Mouse (Mus musculus) CH12.LX (cell line): ENCODE measurements around the gene Nub1. TPM values are rescaled to one million over a fixed set of nuclear protein-coding genes. Genes with fewer than 3 reads are reported as not detected.

Experiments
- DNase-seq: peaks from one replicate; pipeline ENCODE4 v3.0.0-alpha.2; 2013; ENCODE audit errors: extremely low read depth
- H3K27ac ChIP-seq: 2 replicates; pipeline ENCODE4 v1.5.1; 2012; ENCODE audit warnings: low read depth, mild to moderate bottlenecking, control low read depth, moderate library complexity; ENCODE audit not compliant: insufficient read depth
- H3K27me3 ChIP-seq: replicated peaks from 2 replicates; pipeline ENCODE3; 2012; ENCODE audit warnings: inconsistent platforms
- H3K36me3 ChIP-seq, 2 experiments: replicated peaks in 1 of 2; 2 replicates each; pipeline versions ENCODE3 to v1.6.1; 2012; ENCODE audit warnings: inconsistent platforms in 1 of 2, low read length in 1 of 2, mild to moderate bottlenecking in 1 of 2, mixed read lengths in 1 of 2, moderate library complexity in 1 of 2; ENCODE audit not compliant: control insufficient read depth in 1 of 2, insufficient read depth in 1 of 2
- H3K4me1 ChIP-seq, 2 experiments: 2 replicates each; pipeline ENCODE4 v1.6.1; 2012; ENCODE audit warnings: inconsistent platforms in 1 of 2, moderate library complexity in 1 of 2; ENCODE audit not compliant: insufficient read depth in 2 of 2, control insufficient read depth in 1 of 2
- H3K4me2 ChIP-seq: 2 replicates; pipeline ENCODE4 v1.6.1; 2012; ENCODE audit warnings: low read depth, mild to moderate bottlenecking, control low read depth; ENCODE audit not compliant: poor library complexity, insufficient read depth, severe bottlenecking
- H3K4me3 ChIP-seq, 3 experiments: fragments of 150-350 bp in 1 of 3; sonication (generic) in 1 of 3; replicated peaks in 1 of 3; 2 replicates each; pipeline versions ENCODE3 to v1.5.1; 2011 to 2012; ENCODE audit warnings: low read depth in 2 of 3, low read length in 2 of 3, mild to moderate bottlenecking in 2 of 3, moderate library complexity in 2 of 3, control low read depth in 1 of 3, improper control_type of control experiment in 1 of 3, inconsistent platforms in 1 of 3, mixed read lengths in 1 of 3; ENCODE audit not compliant: poor library complexity in 1 of 3
- H3K79me2 ChIP-seq: replicated peaks from 2 replicates; pipeline ENCODE4 v1.6.1; 2012; ENCODE audit warnings: mild to moderate bottlenecking, moderate library complexity; ENCODE audit not compliant: control insufficient read depth, poor library complexity, insufficient read depth, severe bottlenecking; ENCODE audit errors: extremely low read depth
- H3K9ac ChIP-seq: 2 replicates; pipeline ENCODE4 v1.6.1; 2012; ENCODE audit warnings: low read depth, mild to moderate bottlenecking, control low read depth, moderate library complexity; ENCODE audit not compliant: insufficient read depth
- H3K9me3 ChIP-seq: replicated peaks from 2 replicates; pipeline ENCODE3; 2012; ENCODE audit warnings: low read length, inconsistent platforms, mixed read lengths
- BHLHE40 ChIP-seq: IDR thresholded peaks from 2 replicates; pipeline ENCODE4 v1.6.1; 2011; ENCODE audit warnings: mild to moderate bottlenecking, low read depth, low read length, improper control_type of control experiment
- ELF1 ChIP-seq: IDR thresholded peaks from 2 replicates; pipeline ENCODE4 v1.6.1; 2014; ENCODE audit warnings: low read depth, mild to moderate bottlenecking, inconsistent platforms, low read length, improper control_type of control experiment
- IRF4 ChIP-seq: IDR thresholded peaks from 2 replicates; pipeline ENCODE4 v1.6.1; 2014; ENCODE audit warnings: low read depth, mild to moderate bottlenecking, inconsistent platforms, low read length, improper control_type of control experiment
- JUN ChIP-seq: IDR thresholded peaks from 2 replicates; pipeline ENCODE4 v1.6.1; 2011; ENCODE audit warnings: low read depth, mild to moderate bottlenecking, low read length, improper control_type of control experiment, moderate library complexity; ENCODE audit not compliant: insufficient read depth
- KAT2A ChIP-seq: IDR thresholded peaks from 2 replicates; pipeline ENCODE4 v1.6.1; 2012; ENCODE audit warnings: low read length, improper control_type of control experiment, inconsistent platforms; ENCODE audit not compliant: insufficient replicate concordance
- MAZ ChIP-seq: IDR thresholded peaks from 2 replicates; pipeline ENCODE4 v1.6.1; 2012; ENCODE audit warnings: low read depth, mild to moderate bottlenecking, inconsistent platforms, low read length, improper control_type of control experiment, moderate library complexity
- NRF1 ChIP-seq: IDR thresholded peaks from 2 replicates; pipeline ENCODE4 v1.6.1; 2014; ENCODE audit warnings: low read depth, mild to moderate bottlenecking, inconsistent platforms, low read length, improper control_type of control experiment, moderate library complexity
- PAX5 ChIP-seq: IDR thresholded peaks from 2 replicates; pipeline ENCODE4 v1.6.1; 2012; ENCODE audit warnings: low read length, inconsistent platforms, mixed read lengths
- POLR2AphosphoS2 ChIP-seq: IDR thresholded peaks from 2 replicates; pipeline ENCODE4 v1.6.1; 2011; ENCODE audit warnings: low read depth, low read length, improper control_type of control experiment
- RCOR1 ChIP-seq: conservative IDR thresholded peaks from 2 replicates; pipeline ENCODE4 v1.6.1; 2012; ENCODE audit warnings: low read depth, mild to moderate bottlenecking, inconsistent platforms, low read length, improper control_type of control experiment
- SMC3 ChIP-seq: IDR thresholded peaks from 2 replicates; pipeline ENCODE4 v1.6.1; 2011; ENCODE audit warnings: low read depth, low read length, improper control_type of control experiment
- TBP ChIP-seq: conservative IDR thresholded peaks from 2 replicates; pipeline ENCODE4 v1.6.1; 2011; ENCODE audit warnings: low read depth, low read length, improper control_type of control experiment
- UBTF ChIP-seq: IDR thresholded peaks from 2 replicates; pipeline ENCODE4 v1.6.1; 2012; ENCODE audit warnings: low read depth, mild to moderate bottlenecking, inconsistent platforms, low read length, improper control_type of control experiment, moderate library complexity
- USF2 ChIP-seq: conservative IDR thresholded peaks from 2 replicates; pipeline ENCODE4 v1.6.1; 2011; ENCODE audit warnings: low read depth, low read length, improper control_type of control experiment
- ZC3H11A ChIP-seq: IDR thresholded peaks from 2 replicates; pipeline ENCODE4 v1.6.1; 2012; ENCODE audit warnings: low read depth, mild to moderate bottlenecking, inconsistent platforms, low read length, improper control_type of control experiment
- ZNF384 ChIP-seq: IDR thresholded peaks from 2 replicates; pipeline ENCODE4 v1.6.1; 2012; ENCODE audit warnings: low read depth, low read length, improper control_type of control experiment, inconsistent platforms
- dilution Hi-C: fragments of 300-500 bp; cut with MboI; formaldehyde crosslinking; loops from 2 replicates; pipeline ENCODE4 v1.14.3; 2020; ENCODE audit warnings: low sequenced_read_pairs; ENCODE audit not compliant: extremely low pct_unique_long_range_greater_than_20kb, extremely low pct_ligation_motif_present
- in situ Hi-C: fragments of 300-500 bp; cut with MboI; formaldehyde crosslinking; loops from 3 replicates; pipeline ENCODE4 v1.14.3; 2019; ENCODE audit warnings: low sequenced_read_pairs, low pct_ligation_motif_present, low pct_unique_long_range_greater_than_20kb, mixed read lengths
- polyA plus RNA-seq: library from polyadenylated mRNA; unstranded; fragments of >175 nt; gene quantifications from 2 replicates; pipeline ENCODE4 v1.2.1, GENCODE M21; 2012; ENCODE audit warnings: low read depth; ENCODE audit not compliant: insufficient read length
- total RNA-seq, 2 experiments: library from RNA; depleted of rRNA; stranded (reverse); fragments of 300-350 nt in 1 of 2; fragments of >200 nt in 1 of 2; gene quantifications; 2 replicates each; pipeline ENCODE4 v1.2.3; 2012 to 2014

Nub1 gene
- total and polyA plus RNA-seq, 3 experiments, result 58.1 to 83.2 (median 69.3) TPM

DNA sequence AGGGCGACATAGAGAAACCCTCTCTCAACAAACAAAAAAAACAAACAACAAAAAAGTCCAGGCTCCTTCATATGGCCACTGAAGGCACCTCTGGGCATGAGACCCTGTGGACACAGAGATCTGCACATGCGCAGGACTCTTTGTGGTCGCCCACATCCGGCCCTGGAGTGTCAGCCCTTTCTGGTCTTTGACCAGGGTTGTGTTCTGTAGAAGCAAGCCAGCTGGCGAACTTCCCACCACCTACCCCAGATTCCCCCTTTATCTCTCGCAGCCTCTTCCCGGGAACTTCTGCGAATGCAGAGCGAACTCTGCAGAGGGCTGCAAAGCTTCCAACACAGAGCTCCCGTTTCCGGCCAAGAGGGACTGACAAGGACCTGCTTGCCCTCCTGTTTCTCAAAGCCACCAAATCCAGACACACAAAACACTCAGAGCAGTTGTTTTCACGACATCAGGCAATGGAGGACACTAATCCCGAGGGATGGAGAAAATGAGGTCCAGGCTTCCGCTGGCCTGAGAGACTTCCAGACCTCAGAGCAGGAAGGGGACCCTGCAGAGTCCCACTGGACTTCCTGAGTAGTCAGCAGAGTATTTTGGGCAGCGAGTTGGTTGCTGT is 53.9 kb downstream of the Nub1 start:
- TF ChIP-seq NRF1 (peak; percentile 77), ZNF384 (no peak)
- dilution Hi-C loops (no loop called here), in situ Hi-C loops (no loop called here)
- Histone ChIP-seq H3K4me2 (peak overlapping the region; percentile 1; the same call in 1 of the 2 replicates), H3K9ac (no peak overlapping the region), H3K9me3 (no peaks in the 10 kb centered on the region), H3K27ac (no peak overlapping the region), H3K4me1 (no peaks in the 10 kb centered on the region), H3K79me2 (no peaks in the 10 kb centered on the region), H3K27me3 (no peaks in the 10 kb centered on the region), H3K4me3 (no peak overlapping the region), H3K36me3 (no peaks in the 10 kb centered on the region)
- no peak for DNase-seq

DNA sequence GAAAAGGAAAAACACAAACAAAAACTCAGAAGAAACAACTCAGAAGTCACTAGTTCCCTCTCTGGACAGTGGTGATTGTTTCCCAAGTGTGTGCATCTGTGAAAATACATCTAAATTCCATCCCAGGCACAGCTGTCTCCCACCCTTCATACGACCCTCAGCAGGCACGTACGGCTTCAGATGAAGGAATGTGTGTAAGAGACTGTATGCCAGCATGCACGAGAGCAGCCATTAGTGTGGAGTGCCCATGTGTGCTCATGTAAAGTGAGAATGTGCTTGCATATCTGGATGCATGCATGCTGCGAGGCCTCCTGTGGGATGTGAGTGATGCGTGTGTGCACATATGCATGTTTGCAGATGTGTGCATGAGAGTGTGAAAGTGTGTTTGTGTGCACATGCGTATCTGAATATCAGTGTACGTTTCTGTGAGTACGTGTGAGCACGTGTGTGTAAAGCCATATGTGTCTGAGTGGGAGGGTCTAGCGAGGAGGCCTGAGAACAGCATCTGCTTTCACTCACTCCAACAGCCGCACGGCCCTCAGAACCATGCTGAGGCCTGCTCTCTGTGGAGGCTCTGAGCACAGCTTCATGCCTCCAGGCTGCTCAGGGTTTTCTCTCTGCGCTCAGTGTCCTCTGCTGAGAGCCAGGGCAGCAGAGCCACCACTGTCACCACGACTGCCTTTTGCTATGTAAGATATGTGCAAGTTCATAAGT is 56.0 kb downstream of the Nub1 start:
- H3K36me3 ChIP-seq, result no peaks in the 10 kb centered on the region
- no peak overlapping the region for H3K4me2 ChIP-seq
- no peaks in the 10 kb centered on the region; a peak in 1 of 4 replicates for H3K4me1 ChIP-seq
- dilution Hi-C loops, result no loop called here
- no peak for DNase-seq
- peaks cover 2% of the 10 kb centered on the region for H3K27me3 ChIP-seq
- H3K79me2 ChIP-seq, result no peaks in the 10 kb centered on the region
- H3K9me3 ChIP-seq, result no peaks in the 10 kb centered on the region
- no peak overlapping the region for H3K27ac ChIP-seq
- H3K9ac ChIP-seq, result no peak overlapping the region
- no peak overlapping the region for H3K4me3 ChIP-seq
- TF ChIP-seq KAT2A (no peak), ZC3H11A (no peak), TBP (no peak), ELF1 (no peak), ZNF384 (no peak), UBTF (no peak), SMC3 (no peak)
- in situ Hi-C loops, result no loop called here

DNA sequence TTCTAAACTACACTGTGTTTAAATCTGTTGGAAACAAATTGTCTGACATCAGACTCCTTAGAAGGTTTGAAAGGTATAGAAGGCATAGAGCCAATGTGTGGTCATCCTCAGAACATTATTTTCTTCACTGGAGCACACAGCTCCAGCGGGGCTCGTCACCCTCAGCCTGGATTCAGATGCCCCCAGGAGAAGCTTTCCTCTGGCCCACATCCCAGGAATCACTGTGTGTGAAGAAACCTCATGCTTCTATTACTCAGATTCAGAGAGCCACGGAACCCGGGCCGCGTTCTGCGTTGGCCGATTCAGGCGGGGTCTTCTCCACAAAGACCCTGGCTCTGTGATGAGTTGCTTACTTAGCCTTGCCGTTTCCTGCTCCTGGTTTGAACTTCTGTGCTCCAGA is 58.6 kb downstream of the Nub1 start:
- Histone ChIP-seq H3K4me2 (no peak overlapping the region), H3K36me3 (no peaks in the 10 kb centered on the region), H3K27me3 (peaks cover 2% of the 10 kb centered on the region), H3K27ac (no peak overlapping the region), H3K9ac (no peak overlapping the region), H3K4me1 (peaks cover 0 to 3% of the 10 kb centered on the region in 2 experiments; a peak in 3 of 4 replicates), H3K9me3 (no peaks in the 10 kb centered on the region), H3K79me2 (no peaks in the 10 kb centered on the region), H3K4me3 (no peak overlapping the region)
- DNase-seq, result no peak
- in situ Hi-C loops (no loop called here), dilution Hi-C loops (no loop called here)
- TF ChIP-seq BHLHE40, result no peak
- TF ChIP-seq ZNF384, result no peak
- no peak for TF ChIP-seq USF2
- no peak for TF ChIP-seq UBTF
- no peak for TF ChIP-seq JUN
- no peak for TF ChIP-seq POLR2AphosphoS2
- no peak for TF ChIP-seq MAZ
- TF ChIP-seq IRF4, result no peak
- TF ChIP-seq ELF1, result no peak
- TF ChIP-seq PAX5, result no peak
- no peak for TF ChIP-seq RCOR1
